Mouse (Mus musculus): ENCODE measurements around the gene Rb1. TPM values are rescaled to one million over a fixed set of nuclear protein-coding genes. Genes with fewer than 3 reads are reported as not detected.

Rb1 gene
- polyA plus RNA-seq, 1 experiment from 2014 or later: 41.4 TPM

DNA sequence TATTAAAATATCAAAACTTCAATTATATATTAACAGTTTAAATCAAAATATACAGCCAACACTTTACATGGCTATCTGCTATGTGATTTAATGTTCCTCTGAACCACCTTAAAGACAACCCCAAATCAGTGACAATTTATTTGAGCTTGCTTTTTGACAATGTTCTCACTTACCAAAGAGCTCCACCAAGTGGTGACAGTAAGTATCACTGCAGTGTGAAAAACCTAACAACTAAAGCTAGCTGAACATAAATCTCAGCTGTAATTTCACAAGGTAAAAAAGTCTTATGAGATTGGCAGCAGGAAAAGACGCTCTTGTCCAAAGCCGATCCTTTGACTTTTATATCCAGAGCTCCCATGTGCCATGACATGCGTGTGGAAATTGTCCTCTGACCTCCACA lies 22.4 kb downstream of the Rb1 start:
- Histone ChIP-seq H3K27ac (ENCODE audit: low read depth, low read length) (no peak overlapping the region), H3K4me1 (ENCODE audit: control insufficient read depth, insufficient read depth, low read length) (no peaks in the 10 kb centered on the region), H3K4me2 (no peak overlapping the region), H3K9ac (ENCODE audit: low read length) (no peak overlapping the region), H3K27me3 (ENCODE audit: control insufficient read depth, insufficient read depth, low read length) (no peaks in the 10 kb centered on the region), H3K36me3 (ENCODE audit: control insufficient read depth, insufficient read depth, low read length) (no peaks in the 10 kb centered on the region), H3K9me3 (ENCODE audit: control insufficient read depth, low read length) (no peaks in the 10 kb centered on the region), H3K4me3 (ENCODE audit: low read depth, low read length) (no peak overlapping the region)
- 46% methylated on average over 3 of the region's 3 CpGs for WGBS
- ATAC-seq (ENCODE audit: low FRiP score): no peak
- DNase-seq (ENCODE audit: low spot score, missing footprints): peak; percentile 94

- H3K27ac ChIP-seq (ENCODE audit: low read depth, low read length): no peak overlapping the region
- 67% methylated on average over 4 of the region's 4 CpGs for WGBS
- no peaks in the 10 kb centered on the region for H3K4me1 ChIP-seq (ENCODE audit: control insufficient read depth, insufficient read depth, low read length)
- no peak overlapping the region for H3K9ac ChIP-seq (ENCODE audit: low read length)
- H3K9me3 ChIP-seq (ENCODE audit: control insufficient read depth, low read length): no peaks in the 10 kb centered on the region
- no peak for ATAC-seq (ENCODE audit: low FRiP score)
- no peak for DNase-seq (ENCODE audit: low spot score, missing footprints)
- H3K36me3 ChIP-seq (ENCODE audit: control insufficient read depth, insufficient read depth, low read length): no peaks in the 10 kb centered on the region
- no peaks in the 10 kb centered on the region for H3K27me3 ChIP-seq (ENCODE audit: control insufficient read depth, insufficient read depth, low read length)
- H3K4me2 ChIP-seq: no peak overlapping the region
- no peak overlapping the region for H3K4me3 ChIP-seq (ENCODE audit: low read depth, low read length)
Measured at GRCm38 (mm10) chr14:73301856-73302255, 23.8 kb downstream of the Rb1 start.

GRCm38 (mm10) chr14:73295512-73295911 lies 30.1 kb downstream of the Rb1 start:
- Histone ChIP-seq H3K27ac (ENCODE audit: low read depth, low read length) (no peak overlapping the region), H3K9ac (ENCODE audit: low read length) (no peak overlapping the region), H3K4me1 (ENCODE audit: control insufficient read depth, insufficient read depth, low read length) (no peaks in the 10 kb centered on the region), H3K4me2 (no peak overlapping the region), H3K9me3 (ENCODE audit: control insufficient read depth, low read length) (no peaks in the 10 kb centered on the region), H3K27me3 (ENCODE audit: control insufficient read depth, insufficient read depth, low read length) (no peaks in the 10 kb centered on the region), H3K36me3 (ENCODE audit: control insufficient read depth, insufficient read depth, low read length) (no peaks in the 10 kb centered on the region), H3K4me3 (ENCODE audit: low read depth, low read length) (no peak overlapping the region)
- DNase-seq (ENCODE audit: low spot score, missing footprints) (no peak), ATAC-seq (ENCODE audit: low FRiP score) (no peak)
- 93% methylated on average over 2 of the region's 2 CpGs for WGBS

DNA sequence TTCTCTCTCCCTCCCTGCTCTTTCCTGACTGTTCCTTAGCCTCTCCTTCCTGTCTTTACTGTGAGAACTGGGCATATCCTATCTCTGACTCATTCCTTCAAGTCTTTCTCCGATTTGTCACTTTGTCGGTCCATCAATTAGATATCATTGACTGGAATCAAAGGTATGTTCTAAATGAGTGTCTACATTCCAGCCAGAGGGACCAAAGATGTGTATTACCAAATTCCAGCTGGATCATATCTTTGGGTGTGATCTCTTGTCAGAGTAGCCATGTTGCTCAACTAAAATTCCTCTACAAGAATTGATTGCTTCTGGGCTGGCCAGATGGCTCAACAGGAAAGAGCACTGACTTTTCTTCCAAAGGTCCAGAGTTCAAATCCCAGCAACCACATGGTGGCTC lies 32.0 kb downstream of the Rb1 start:
- Histone ChIP-seq H3K4me2 (no peak overlapping the region), H3K9ac (ENCODE audit: low read length) (no peak overlapping the region), H3K36me3 (ENCODE audit: control insufficient read depth, insufficient read depth, low read length) (no peaks in the 10 kb centered on the region), H3K27ac (ENCODE audit: low read depth, low read length) (no peak overlapping the region), H3K27me3 (ENCODE audit: control insufficient read depth, insufficient read depth, low read length) (no peaks in the 10 kb centered on the region), H3K9me3 (ENCODE audit: control insufficient read depth, low read length) (no peaks in the 10 kb centered on the region), H3K4me3 (ENCODE audit: low read depth, low read length) (no peak overlapping the region), H3K4me1 (ENCODE audit: control insufficient read depth, insufficient read depth, low read length) (no peaks in the 10 kb centered on the region)
- WGBS: 96% methylated on average over 2 of the region's 2 CpGs
- DNase-seq (ENCODE audit: low spot score, missing footprints): no peak
- ATAC-seq (ENCODE audit: low FRiP score): no peak

- Histone ChIP-seq H3K4me1 (ENCODE audit: control insufficient read depth, insufficient read depth, low read length) (no peaks in the 10 kb centered on the region), H3K9ac (ENCODE audit: low read length) (no peak overlapping the region), H3K4me3 (ENCODE audit: low read depth, low read length) (no peak overlapping the region), H3K27ac (ENCODE audit: low read depth, low read length) (no peak overlapping the region), H3K9me3 (ENCODE audit: control insufficient read depth, low read length) (no peaks in the 10 kb centered on the region), H3K27me3 (ENCODE audit: control insufficient read depth, insufficient read depth, low read length) (no peaks in the 10 kb centered on the region), H3K4me2 (no peak overlapping the region), H3K36me3 (ENCODE audit: control insufficient read depth, insufficient read depth, low read length) (no peaks in the 10 kb centered on the region)
- ATAC-seq (ENCODE audit: low FRiP score) (no peak), DNase-seq (ENCODE audit: low spot score, missing footprints) (no peak)
- WGBS: 70% methylated on average over 1 of the region's 1 CpGs
Measured at GRCm38 (mm10) chr14:73292434-73292833, 33.2 kb downstream of the Rb1 start.

DNA sequence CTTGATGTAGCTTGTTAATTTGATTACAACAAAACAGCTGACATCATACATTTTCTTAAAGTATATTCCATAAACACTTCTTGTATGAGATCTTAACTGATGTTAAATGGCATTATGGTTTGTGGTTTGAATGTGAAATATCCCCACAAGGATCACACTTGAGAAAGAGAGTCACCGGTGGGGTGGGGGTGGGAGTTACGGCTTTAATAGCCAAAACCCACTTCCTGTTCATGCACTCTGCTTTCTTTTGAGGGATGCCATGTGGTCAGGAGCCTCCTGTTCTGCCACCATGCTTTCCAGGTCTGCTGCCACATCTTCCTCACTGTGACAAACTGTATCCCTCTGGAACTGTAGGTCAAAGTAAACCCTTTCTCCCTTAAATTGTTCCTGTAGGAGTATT lies 35.7 kb downstream of the Rb1 start:
- Histone ChIP-seq H3K27me3 (ENCODE audit: control insufficient read depth, insufficient read depth, low read length) (no peaks in the 10 kb centered on the region), H3K9me3 (ENCODE audit: control insufficient read depth, low read length) (no peaks in the 10 kb centered on the region), H3K9ac (ENCODE audit: low read length) (no peak overlapping the region), H3K4me2 (no peak overlapping the region), H3K36me3 (ENCODE audit: control insufficient read depth, insufficient read depth, low read length) (no peaks in the 10 kb centered on the region), H3K27ac (ENCODE audit: low read depth, low read length) (no peak overlapping the region), H3K4me1 (ENCODE audit: control insufficient read depth, insufficient read depth, low read length) (no peaks in the 10 kb centered on the region), H3K4me3 (ENCODE audit: low read depth, low read length) (no peak overlapping the region)
- WGBS: 90% methylated on average over 2 of the region's 2 CpGs
- DNase-seq (ENCODE audit: low spot score, missing footprints) (no peak), ATAC-seq (ENCODE audit: low FRiP score) (no peak)

DNA sequence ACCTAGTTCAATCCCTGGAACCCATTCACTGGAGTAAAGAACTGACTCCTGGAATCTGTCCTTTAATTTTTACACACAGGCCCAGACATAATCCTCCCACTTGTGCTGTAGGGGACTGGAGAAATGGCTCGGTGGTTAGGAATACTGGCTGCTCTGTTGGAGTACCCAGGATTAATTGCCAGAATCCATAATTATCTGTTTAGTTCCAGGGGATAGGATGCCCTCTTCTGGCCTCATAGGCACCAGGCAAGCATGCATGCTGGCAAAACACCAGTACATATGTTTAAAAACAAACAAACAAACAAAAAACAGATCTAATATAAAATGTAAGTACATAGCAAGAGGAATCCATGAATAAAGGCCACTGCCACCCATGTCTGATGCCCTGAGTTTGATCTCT lies 44.6 kb downstream of the Rb1 start:
- Histone ChIP-seq H3K9ac (ENCODE audit: low read length) (no peak overlapping the region), H3K4me1 (ENCODE audit: control insufficient read depth, insufficient read depth, low read length) (peaks cover 3% of the 10 kb centered on the region), H3K27ac (ENCODE audit: low read depth, low read length) (no peak overlapping the region), H3K36me3 (ENCODE audit: control insufficient read depth, insufficient read depth, low read length) (no peaks in the 10 kb centered on the region), H3K27me3 (ENCODE audit: control insufficient read depth, insufficient read depth, low read length) (no peaks in the 10 kb centered on the region), H3K4me3 (ENCODE audit: low read depth, low read length) (no peak overlapping the region), H3K4me2 (no peak overlapping the region), H3K9me3 (ENCODE audit: control insufficient read depth, low read length) (no peaks in the 10 kb centered on the region)
- DNase-seq (ENCODE audit: low spot score, missing footprints): peak; percentile 75
- ATAC-seq (ENCODE audit: low FRiP score): peak; percentile 42; the same call in 1 of the 2 replicates
- WGBS: 9% methylated on average over 1 of the region's 1 CpGs

DNA sequence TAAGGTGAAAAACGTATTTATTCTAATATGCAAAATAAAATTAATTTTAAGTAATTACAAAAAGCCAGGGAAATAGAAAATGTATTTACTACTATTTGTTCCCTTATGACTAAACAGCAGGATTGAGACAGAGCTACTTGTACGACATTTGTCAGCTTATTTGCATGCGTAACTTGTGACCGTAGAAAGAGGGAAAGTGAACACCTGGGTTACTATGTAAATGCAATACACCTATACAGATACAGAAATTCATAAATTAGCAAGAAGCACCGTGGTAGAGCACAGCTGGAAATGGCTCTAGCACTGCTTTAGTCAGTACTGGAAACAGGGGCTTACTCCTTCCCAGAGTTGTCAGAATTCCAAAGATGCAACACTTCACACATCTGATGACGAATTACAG lies 46.5 kb downstream of the Rb1 start:
- peaks cover 6% of the 10 kb centered on the region for H3K4me1 ChIP-seq (ENCODE audit: control insufficient read depth, insufficient read depth, low read length)
- no peak overlapping the region for H3K4me2 ChIP-seq
- no peak overlapping the region for H3K9ac ChIP-seq (ENCODE audit: low read length)
- no peaks in the 10 kb centered on the region for H3K27me3 ChIP-seq (ENCODE audit: control insufficient read depth, insufficient read depth, low read length)
- no peak overlapping the region for H3K27ac ChIP-seq (ENCODE audit: low read depth, low read length)
- H3K9me3 ChIP-seq (ENCODE audit: control insufficient read depth, low read length): no peaks in the 10 kb centered on the region
- ATAC-seq (ENCODE audit: low FRiP score) (no peak), DNase-seq (ENCODE audit: low spot score, missing footprints) (peak; percentile 26)
- 88% methylated on average over 6 of the region's 6 CpGs for WGBS
- no peak overlapping the region for H3K4me3 ChIP-seq (ENCODE audit: low read depth, low read length)
- H3K36me3 ChIP-seq (ENCODE audit: control insufficient read depth, insufficient read depth, low read length): no peaks in the 10 kb centered on the region

DNA sequence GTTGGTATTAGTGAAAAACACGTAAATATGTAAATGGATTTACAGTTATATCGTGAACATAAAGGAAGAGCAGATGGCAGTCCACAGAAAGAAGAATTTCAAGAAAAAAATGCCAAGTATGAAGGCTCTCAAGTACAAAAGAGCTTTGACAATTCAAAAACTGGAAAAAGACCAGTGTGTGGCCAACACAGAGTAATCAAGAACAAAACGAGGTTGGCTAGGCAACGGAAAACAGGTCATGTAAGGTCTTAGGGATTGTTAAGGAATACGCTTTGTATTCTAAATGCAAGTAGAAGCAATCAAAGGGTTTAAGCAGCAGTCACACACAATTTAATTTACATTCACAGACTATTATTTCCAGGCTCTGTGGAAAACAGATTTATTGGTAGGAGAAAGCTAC lies 53.8 kb downstream of the Rb1 start:
- H3K9ac ChIP-seq (ENCODE audit: low read length): no peak overlapping the region
- ATAC-seq (ENCODE audit: low FRiP score) (no peak), DNase-seq (ENCODE audit: low spot score, missing footprints) (peak; percentile 69)
- H3K27ac ChIP-seq (ENCODE audit: low read depth, low read length): no peak overlapping the region
- H3K9me3 ChIP-seq (ENCODE audit: control insufficient read depth, low read length): no peaks in the 10 kb centered on the region
- H3K27me3 ChIP-seq (ENCODE audit: control insufficient read depth, insufficient read depth, low read length): no peaks in the 10 kb centered on the region
- H3K36me3 ChIP-seq (ENCODE audit: control insufficient read depth, insufficient read depth, low read length): peaks cover 2% of the 10 kb centered on the region; the same call in 1 of the 2 replicates
- H3K4me2 ChIP-seq: no peak overlapping the region
- H3K4me1 ChIP-seq (ENCODE audit: control insufficient read depth, insufficient read depth, low read length): peaks cover 12% of the 10 kb centered on the region
- WGBS: 50% methylated on average over 5 of the region's 5 CpGs
- H3K4me3 ChIP-seq (ENCODE audit: low read depth, low read length): no peak overlapping the region

DNA sequence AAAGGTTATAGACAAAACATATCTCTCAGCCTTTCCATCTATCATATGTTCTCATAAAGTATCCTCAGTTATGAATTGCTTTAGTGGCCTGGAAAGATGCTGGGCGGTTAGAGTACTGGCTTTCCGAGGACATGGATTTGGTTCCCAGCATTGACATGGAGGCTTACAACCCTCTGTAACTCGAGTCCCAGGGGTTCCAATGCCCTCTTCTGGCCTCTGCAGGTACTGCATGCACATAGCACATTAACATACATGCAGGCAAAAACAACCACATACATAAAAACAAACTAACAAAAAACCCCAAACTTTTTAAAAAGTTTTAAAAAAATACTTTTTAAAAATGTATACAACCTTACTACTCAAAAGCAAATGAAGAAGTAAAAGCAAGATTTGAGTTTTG lies 59.5 kb downstream of the Rb1 start:
- H3K9ac ChIP-seq (ENCODE audit: low read length): no peak overlapping the region
- H3K9me3 ChIP-seq (ENCODE audit: control insufficient read depth, low read length): peaks cover 3% of the 10 kb centered on the region; the same call in 1 of the 2 replicates
- H3K27ac ChIP-seq (ENCODE audit: low read depth, low read length): no peak overlapping the region
- 95% methylated on average over 3 of the region's 3 CpGs for WGBS
- DNase-seq (ENCODE audit: low spot score, missing footprints) (no peak), ATAC-seq (ENCODE audit: low FRiP score) (no peak)
- no peak overlapping the region for H3K4me3 ChIP-seq (ENCODE audit: low read depth, low read length)
- no peaks in the 10 kb centered on the region for H3K4me1 ChIP-seq (ENCODE audit: control insufficient read depth, insufficient read depth, low read length)
- H3K27me3 ChIP-seq (ENCODE audit: control insufficient read depth, insufficient read depth, low read length): no peaks in the 10 kb centered on the region
- no peak overlapping the region for H3K4me2 ChIP-seq
- H3K36me3 ChIP-seq (ENCODE audit: control insufficient read depth, insufficient read depth, low read length): peaks cover 6% of the 10 kb centered on the region; the same call in 1 of the 2 replicates
